Mouse (Mus musculus) spleen, postnatal 10 days (tissue): ENCODE data around the gene Mag.
"Not testable (repeated sequence)": the region's sequence is repeated elsewhere in the genome, so short reads cannot be mapped to it uniquely, and the experiment has no call there.

Experiments
- DNase-seq, 2 experiments: peaks; one replicate each; pipeline ENCODE4 v3.0.0; 2021 to 2022; ENCODE audit warnings: low spot score in 2 of 2

Mag gene

DNA sequence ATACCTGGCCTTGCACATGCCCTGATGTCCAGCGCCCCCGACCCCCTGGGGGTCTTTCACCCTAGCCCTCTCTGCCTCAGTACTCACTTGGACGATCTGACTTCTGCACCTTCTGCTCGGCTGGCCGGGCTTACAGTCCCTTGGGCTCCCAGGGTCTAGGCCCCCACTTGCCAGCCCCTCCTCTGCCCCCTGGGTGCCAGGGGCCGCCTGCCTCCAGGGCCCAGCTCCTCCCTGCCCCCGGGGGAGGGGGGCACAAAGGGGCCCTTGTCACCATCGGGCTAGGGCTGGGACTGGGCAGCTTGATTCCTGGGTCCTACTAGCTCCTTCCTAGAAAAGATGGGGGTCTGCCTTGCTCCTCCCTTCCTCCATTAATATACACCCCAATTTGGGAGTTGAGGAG lies at the start of gene Mag:
Gene Mag (minus strand): TSS at position 142 of the 400 bp plus-strand sequence.
- DNase-seq, result no peak

- DNase-seq, result no peak
Measured at GRCm38 (mm10) chr7:30964366-30964765, 49.7 kb upstream of the Mag start.

DNA sequence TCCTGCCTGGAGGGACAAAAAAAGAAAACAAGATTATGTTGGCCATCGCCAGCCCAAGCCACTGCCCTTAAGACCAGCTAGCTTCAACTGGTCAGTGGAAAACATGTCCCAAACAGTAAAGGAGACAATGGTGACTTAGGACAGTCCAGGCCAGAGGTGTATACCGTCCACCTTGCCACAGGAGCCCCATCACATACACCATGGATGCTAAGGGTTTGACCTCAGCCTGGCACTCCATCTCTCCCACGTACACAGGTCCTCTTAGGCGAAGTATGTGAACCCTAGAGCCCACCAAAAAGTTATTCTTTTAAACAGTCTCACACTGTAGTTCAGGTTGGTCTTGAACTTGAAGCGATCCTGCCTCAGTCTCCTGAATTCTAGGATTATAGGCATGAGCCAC lies 48.2 kb upstream of the Mag start:
- no peak for DNase-seq

DNA sequence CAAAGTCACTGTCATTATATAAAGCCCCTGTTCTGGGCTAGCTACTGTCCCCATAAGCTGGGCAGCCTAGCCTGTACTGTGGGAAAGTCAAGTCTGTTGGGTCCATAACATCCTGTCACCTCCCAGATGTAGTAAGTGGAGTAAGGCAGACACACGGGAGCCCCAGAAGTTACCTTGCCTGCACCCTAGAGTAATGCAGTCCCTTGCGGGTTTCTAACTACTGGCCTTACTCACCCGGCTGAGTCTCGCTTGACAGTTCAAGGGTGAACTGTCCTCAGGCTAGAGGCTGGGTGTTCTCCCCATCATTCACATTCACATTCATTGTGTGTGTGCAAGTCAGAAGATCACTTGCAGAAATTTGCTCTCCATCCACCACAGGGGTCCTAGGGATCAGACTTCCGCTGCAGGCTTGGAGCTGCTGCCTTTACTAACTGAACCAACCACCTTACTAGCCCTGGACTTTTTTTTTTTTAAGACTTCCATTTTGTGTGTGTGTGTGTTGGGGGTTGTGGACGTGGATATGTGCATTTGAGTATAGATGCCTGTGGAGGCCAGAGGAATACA lies 45.2 kb upstream of the Mag start:
- DNase-seq, result no peak

GRCm38 (mm10) chr7:30958866-30959487 lies 44.3 kb upstream of the Mag start:
- no peak for DNase-seq

DNA sequence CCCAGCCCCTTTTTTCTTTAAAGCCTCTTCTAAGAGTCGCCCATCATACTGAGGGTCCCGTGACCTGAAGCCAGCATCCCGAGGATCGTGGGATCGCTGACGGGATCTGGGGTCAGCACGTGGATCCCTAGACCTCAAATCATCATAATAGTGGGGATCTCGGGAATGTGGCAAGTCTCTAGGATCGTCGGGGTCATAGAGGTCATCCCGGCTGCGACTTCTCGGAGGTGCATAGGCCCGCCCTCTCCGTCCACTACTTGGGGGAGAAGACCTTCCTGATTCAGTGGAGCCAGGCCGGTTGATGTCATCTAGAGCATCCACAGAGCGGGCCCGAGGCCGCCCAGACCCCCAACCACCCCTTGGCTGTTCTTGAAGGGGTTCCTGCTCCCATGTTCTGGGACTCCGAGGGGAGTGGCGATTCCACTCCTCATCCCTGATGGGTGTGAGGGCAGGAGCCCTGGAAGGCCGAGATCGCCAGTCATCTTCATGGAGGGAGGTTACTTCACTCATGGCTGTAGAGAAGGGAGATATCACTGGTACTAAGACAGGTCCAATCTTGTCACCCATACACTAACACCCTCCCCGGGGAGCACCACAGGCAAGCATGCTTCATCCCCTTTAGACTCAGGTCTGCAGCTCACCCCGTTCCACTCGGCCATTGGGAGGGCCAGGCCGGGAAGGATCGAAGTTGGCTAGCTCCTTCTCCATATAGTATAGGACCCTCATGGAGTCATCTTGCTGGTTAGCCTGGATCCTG lies 43.6 kb upstream of the Mag start:
- DNase-seq, result no peak

GRCm38 (mm10) chr7:30957367-30957783 lies 42.7 kb upstream of the Mag start:
- peak; percentile 93 to 97 for DNase-seq

GRCm38 (mm10) chr7:30956756-30957366 lies 42.2 kb upstream of the Mag start, which contains the start of gene Usf2:
Gene Usf2, minus strand, starts transcription at chr7:30956803.
- DNase-seq, result peak; percentile 73 to 84

- DNase-seq, result peak in 1 of 2 experiments; percentile 62
Measured at GRCm38 (mm10) chr7:30956357-30956751, 41.7 kb upstream of the Mag start.

- peak; percentile 88 to 93 for DNase-seq
Measured at GRCm38 (mm10) chr7:30955584-30956356, 41.1 kb upstream of the Mag start.

GRCm38 (mm10) chr7:30954971-30955520 lies 40.4 kb upstream of the Mag start:
- no peak for DNase-seq

GRCm38 (mm10) chr7:30954036-30954435 lies 39.4 kb upstream of the Mag start:
- DNase-seq, result no peak

GRCm38 (mm10) chr7:30953459-30953858 lies 38.8 kb upstream of the Mag start:
- no peak for DNase-seq

- DNase-seq, result no peak
Measured at GRCm38 (mm10) chr7:30952441-30953265, 38.0 kb upstream of the Mag start.

GRCm38 (mm10) chr7:30949902-30950301 lies 35.2 kb upstream of the Mag start:
- not testable (repeated sequence) for DNase-seq

DNA sequence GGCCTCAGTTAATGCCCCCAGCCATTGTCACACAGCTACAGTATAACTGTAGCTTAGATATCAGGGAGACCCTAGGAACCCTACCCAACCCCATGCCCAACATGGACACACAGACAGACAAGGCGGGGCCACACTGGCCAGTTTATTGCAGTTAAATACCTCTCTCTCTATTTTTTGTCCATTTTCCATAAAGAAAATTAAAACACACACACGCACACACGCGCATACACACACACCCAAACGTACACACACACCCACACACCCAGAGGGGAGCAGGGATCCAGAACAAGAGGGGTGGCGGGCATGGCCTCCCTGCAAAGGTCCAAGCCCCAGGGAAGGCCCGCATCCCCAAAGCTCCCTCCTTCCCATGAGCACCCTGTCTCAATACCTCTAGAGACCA lies 31.2 kb upstream of the Mag start:
- DNase-seq, result no peak

DNA sequence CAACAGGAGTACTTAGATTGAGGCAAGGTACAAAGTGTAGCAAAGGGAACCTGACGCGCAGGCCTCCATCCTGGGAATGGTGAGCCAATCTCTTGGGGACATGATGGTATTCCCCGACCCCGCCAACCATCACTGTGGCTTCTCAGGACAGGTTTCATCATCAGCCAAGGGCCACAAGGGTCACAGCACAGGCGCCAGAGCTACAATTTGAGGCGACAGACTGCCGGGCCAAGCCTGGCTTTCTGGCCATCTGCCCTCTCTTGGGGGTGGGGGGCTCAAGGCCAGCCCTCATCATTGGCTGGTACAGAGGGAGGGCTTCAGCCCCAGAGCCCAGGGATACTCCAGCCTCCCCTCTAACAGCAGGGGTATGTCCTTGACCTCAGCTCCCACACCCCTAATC lies 30.8 kb upstream of the Mag start:
- DNase-seq, result not testable (repeated sequence)

GRCm38 (mm10) chr7:30944706-30945105 lies 30.0 kb upstream of the Mag start:
- DNase-seq, result not testable (repeated sequence)

- DNase-seq, result no peak
Measured at GRCm38 (mm10) chr7:30943909-30944635, 29.4 kb upstream of the Mag start, which contains the start of gene Hamp. Gene Hamp, minus strand, starts transcription at chr7:30944032.

DNA sequence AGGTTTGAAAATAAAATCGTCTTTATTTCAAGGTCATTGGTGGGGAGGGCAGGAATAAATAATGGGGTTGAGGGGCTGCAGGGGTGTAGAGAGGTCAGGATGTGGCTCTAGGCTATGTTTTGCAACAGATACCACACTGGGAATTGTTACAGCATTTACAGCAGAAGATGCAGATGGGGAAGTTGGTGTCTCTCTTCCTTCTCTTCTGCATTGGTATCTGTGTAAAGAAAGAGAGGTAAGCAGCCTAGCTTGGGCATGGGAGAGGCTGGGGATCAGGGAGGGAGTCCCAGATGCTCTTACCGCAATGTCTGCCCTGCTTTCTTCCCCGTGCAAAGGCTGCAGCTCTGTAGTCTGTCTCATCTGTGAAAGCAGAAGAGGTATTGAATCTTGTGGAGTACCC lies 27.7 kb upstream of the Mag start:
- DNase-seq, result not testable (repeated sequence)
